8 mouse cellular contexts compared by ENCODE assay signal in the genomic region with DNA sequence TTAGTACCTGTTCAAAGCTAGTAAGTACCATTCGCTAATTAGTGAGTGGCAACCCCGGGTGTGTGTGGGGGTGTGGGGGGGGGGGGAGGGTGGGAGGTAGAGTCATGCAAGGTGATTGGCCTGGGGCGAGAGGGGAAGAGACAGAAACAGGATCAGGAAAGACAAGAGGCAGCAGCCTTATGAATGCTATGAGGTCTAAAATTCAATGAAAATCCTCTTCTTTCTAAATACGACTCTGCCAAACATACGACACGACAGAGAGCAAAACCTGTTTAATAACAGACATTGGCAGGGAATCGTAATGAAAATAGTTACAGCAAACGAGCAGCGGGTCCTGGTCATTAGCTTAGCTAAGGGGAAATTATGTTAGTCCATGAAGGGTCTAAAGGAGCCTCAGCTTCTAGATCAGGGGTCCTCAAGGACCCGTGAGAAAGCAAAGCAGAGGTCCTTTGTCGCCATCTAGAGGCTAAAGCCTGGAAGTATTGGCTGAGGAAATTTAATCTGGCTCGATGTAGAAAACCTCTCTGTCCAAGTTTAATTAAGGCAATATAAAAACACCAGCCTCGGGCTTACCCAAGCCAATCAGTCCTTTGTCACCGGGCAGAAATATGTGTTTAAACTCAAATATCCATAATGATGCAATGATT. TPM values are rescaled to one million over a fixed set of nuclear protein-coding genes. Genes with fewer than 3 reads are reported as not detected.
A peak's percentile ranks its signal among the peaks of the same experiment; 100 is the strongest.
DNase-seq lines count a peak whose midpoint lies in the region; ATAC-seq and TF ChIP-seq lines count a peak whose summit lies in the region.

No protein-coding gene starts in this region.

- H3K9ac ChIP-seq in heart, embryonic 16.5 days (ENCODE audit: low read length): no peak overlapping the region
- H3K9ac ChIP-seq in liver, postnatal 0 days (replicated peaks): no peak overlapping the region

- 25% methylated on average over 14 of the region's 14 CpGs for WGBS in heart, embryonic 16.5 days
- WGBS in liver, postnatal 0 days (ENCODE audit: insufficient replicate concordance): 30% methylated on average over 14 of the region's 14 CpGs

- H3K36me3 ChIP-seq in heart, embryonic 16.5 days (ENCODE audit: control insufficient read depth, insufficient read depth): no peaks in the 10 kb centered on the region
- no peaks in the 10 kb centered on the region for H3K36me3 ChIP-seq in liver, postnatal 0 days (replicated peaks; ENCODE audit: insufficient read depth, low read length)

- H3K27me3 ChIP-seq in heart, embryonic 16.5 days (ENCODE audit: control insufficient read depth, insufficient read depth, low read length): peaks cover 3% of the 10 kb centered on the region; the same call in 1 of the 2 replicates
- H3K27me3 ChIP-seq in liver, postnatal 0 days (ENCODE audit: insufficient read depth, low read length): 0 out of 2 replicates have a peak, but pooled peaks cover 3% of the 10 kb centered on the region

- peak overlapping the region; percentile 44 for H3K4me2 ChIP-seq in heart, embryonic 16.5 days (ENCODE audit: low read depth, low read length)
- H3K4me2 ChIP-seq in liver, postnatal 0 days (ENCODE audit: low read depth, low read length): peak overlapping the region; percentile 34; the same call in 1 of the 2 replicates

- TF ChIP-seq EP300 in liver, postnatal 0 days (IDR thresholded peaks at IDR 0.05; ENCODE audit: low read depth): no peak

- H3K4me3 ChIP-seq in heart, embryonic 16.5 days (ENCODE audit: low read length): peak overlapping the region; percentile 26
- H3K4me3 ChIP-seq in liver, postnatal 0 days (ENCODE audit: low read depth, low read length): no peak overlapping the region

- H3K27ac ChIP-seq in heart, embryonic 16.5 days (ENCODE audit: low read length): no peak overlapping the region
- H3K27ac ChIP-seq in liver, postnatal 0 days (ENCODE audit: low read depth): no peak overlapping the region

- H3K9me3 ChIP-seq in heart, embryonic 16.5 days (replicated peaks; ENCODE audit: control insufficient read depth, low read length): no peaks in the 10 kb centered on the region
- no peaks in the 10 kb centered on the region for H3K9me3 ChIP-seq in liver, postnatal 0 days (ENCODE audit: low read length)

- TF ChIP-seq CTCF in liver, postnatal 0 days (IDR thresholded peaks at IDR 0.05; ENCODE audit: low read depth): peak; percentile 62

- H3K4me1 ChIP-seq in heart, embryonic 16.5 days (ENCODE audit: control insufficient read depth, insufficient read depth, low read length): no peaks in the 10 kb centered on the region
- H3K4me1 ChIP-seq in liver, postnatal 0 days (ENCODE audit: insufficient read depth): no peaks in the 10 kb centered on the region

- peak; percentile 8 for DNase-seq in testis, postnatal 14 days (ENCODE audit: low spot score)
- no peak for DNase-seq in testis, postnatal 10 days (ENCODE audit: low spot score)
- DNase-seq in embryo, embryonic 9.5 days (ENCODE audit: extremely low spot score): peak; percentile 79
- peak; percentile 19 to 22 for DNase-seq in kidney, postnatal 36 days
- DNase-seq in liver, postnatal 0 days: no peak
- peak; percentile 96 for DNase-seq in retina, embryonic 14.5 days (ENCODE audit: low spot score)
- no peak for DNase-seq in urinary bladder, adult 2 months (ENCODE audit: low spot score)

- ATAC-seq in heart, embryonic 16.5 days (replicated peaks; ENCODE audit: extremely low read depth, insufficient read depth, low FRiP score): no peak
- no peak for ATAC-seq in liver, postnatal 0 days

RNA-seq across cellular contexts. Expression of a gene that starts 23.6 kb away (rescaled TPM):
- not detected in 2 replicates for polyA plus RNA-seq in heart, embryonic 16.5 days (2015; fragmentation: Nextera tagmentation; extraction: Ambion mirVana)
- polyA plus RNA-seq in liver, postnatal 0 days (2015; fragmentation: Nextera tagmentation; extraction: Ambion mirVana): not detected in 2 replicates
- 0.06 TPM in 1 of 2 replicates, not detected in the other for polyA plus RNA-seq in urinary bladder, adult 2 months (2012; rRNA removed)

RNA-seq across cellular contexts. Expression of a gene that starts 54.9 kb away (rescaled TPM):
- 1.6 and 2.4 TPM in 2 replicates for polyA plus RNA-seq in heart, embryonic 16.5 days (2015; fragmentation: Nextera tagmentation; extraction: Ambion mirVana)
- 0.11 and 0.13 TPM in 2 replicates for polyA plus RNA-seq in liver, postnatal 0 days (2015; fragmentation: Nextera tagmentation; extraction: Ambion mirVana)
- polyA plus RNA-seq in urinary bladder, adult 2 months (2012; rRNA removed): 0.03 TPM in 1 of 2 replicates, not detected in the other

Comparison
In these comparisons a context has a peak if more than half of its experiments do, and no peak if none do; other contexts are left out.
1. DNase-seq: peak in testis, postnatal 14 days (single experiment), embryo, embryonic 9.5 days (single experiment), kidney, postnatal 36 days (2 of 2) and retina, embryonic 14.5 days (single experiment); none in testis, postnatal 10 days (single experiment), liver, postnatal 0 days (single experiment) and urinary bladder, adult 2 months (single experiment).